ENCODE assay signal across 28 mouse cellular contexts in the genomic region with DNA sequence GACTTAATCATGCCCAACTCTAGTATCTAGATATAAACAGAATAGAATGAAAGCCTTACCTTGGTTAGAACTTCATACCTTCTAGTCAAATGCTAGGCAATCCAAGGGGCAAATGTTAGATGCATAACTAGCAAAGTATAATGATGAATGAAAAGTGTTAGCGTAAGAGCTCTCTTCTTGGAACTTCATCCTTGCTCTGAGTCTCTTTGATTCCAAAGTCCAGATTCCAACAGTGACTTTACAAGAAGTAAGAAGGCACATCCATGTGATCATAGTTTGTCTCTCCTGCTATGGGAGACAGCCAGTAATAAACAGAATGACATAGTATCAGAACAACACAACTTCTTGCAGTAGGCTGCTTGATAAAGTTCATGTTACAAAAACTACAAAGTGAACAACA.
"Had no signal": no experiment of that assay in that cellular context is flagged by ENCODE, and none has a peak within 500 bp of the region (broad histone marks: within the 10 kb centered on the region; RNA-seq: fewer than 3 reads in every experiment).

No protein-coding gene starts in this region.

- H3K9ac ChIP-seq: embryonic facial prominence, embryonic 12.5 days; embryonic facial prominence, embryonic 13.5 days; embryonic facial prominence, embryonic 15.5 days; forebrain, embryonic 12.5 days; forebrain, embryonic 13.5 days; forebrain, embryonic 15.5 days; forebrain, postnatal 0 days had no signal

- DNase-seq: cerebellum, adult 18-20 months; cerebellum, adult 2 months; cerebellum, adult 8-10 months; cerebellum, adult 9-10 months; cerebellum, adult 9-11 months; cerebellum, postnatal 10 days; cerebellum, postnatal 14 days; cerebellum, postnatal 25 days; cerebellum, postnatal 36 days; embryo, embryonic 11 days; forebrain, postnatal 0 days; gastrocnemius, adult 2 months; gastrocnemius, postnatal 10 days; gastrocnemius, postnatal 14 days; gastrocnemius, postnatal 25 days; gastrocnemius, postnatal 36 days; heart, adult 11 months had no signal

- H3K4me1 ChIP-seq: embryonic facial prominence, embryonic 10.5 days; embryonic facial prominence, embryonic 12.5 days; embryonic facial prominence, embryonic 13.5 days; embryonic facial prominence, embryonic 15.5 days; forebrain, embryonic 10.5 days; forebrain, embryonic 12.5 days; forebrain, embryonic 13.5 days; forebrain, embryonic 15.5 days had no signal

- H3K4me2 ChIP-seq: embryonic facial prominence, embryonic 12.5 days; embryonic facial prominence, embryonic 13.5 days; embryonic facial prominence, embryonic 15.5 days; forebrain, embryonic 12.5 days; forebrain, embryonic 13.5 days; forebrain, embryonic 15.5 days had no signal

- ATAC-seq: forebrain, embryonic 13.5 days; forebrain, embryonic 14.5 days; forebrain, embryonic 15.5 days; forebrain, embryonic 16.5 days; forebrain, postnatal 0 days had no signal

- H3K27ac ChIP-seq: embryonic facial prominence, embryonic 10.5 days; embryonic facial prominence, embryonic 12.5 days; embryonic facial prominence, embryonic 13.5 days; embryonic facial prominence, embryonic 15.5 days; forebrain, embryonic 10.5 days; forebrain, embryonic 12.5 days; forebrain, embryonic 13.5 days; forebrain, embryonic 15.5 days; gastrocnemius, adult 2 months had no signal

- H3K9me3 ChIP-seq: embryonic facial prominence, embryonic 10.5 days; embryonic facial prominence, embryonic 12.5 days; embryonic facial prominence, embryonic 13.5 days; embryonic facial prominence, embryonic 15.5 days; forebrain, embryonic 10.5 days; forebrain, embryonic 12.5 days; forebrain, embryonic 13.5 days; forebrain, embryonic 15.5 days had no signal

- H3K27me3 ChIP-seq: embryonic facial prominence, embryonic 12.5 days; embryonic facial prominence, embryonic 13.5 days; embryonic facial prominence, embryonic 15.5 days; forebrain, embryonic 12.5 days; forebrain, embryonic 13.5 days; forebrain, embryonic 15.5 days had no signal

- H3K36me3 ChIP-seq: embryonic facial prominence, embryonic 10.5 days; embryonic facial prominence, embryonic 12.5 days; embryonic facial prominence, embryonic 13.5 days; embryonic facial prominence, embryonic 15.5 days; forebrain, embryonic 10.5 days; forebrain, embryonic 12.5 days; forebrain, embryonic 15.5 days had no signal

- H3K4me3 ChIP-seq: embryonic facial prominence, embryonic 10.5 days; embryonic facial prominence, embryonic 12.5 days; embryonic facial prominence, embryonic 13.5 days; embryonic facial prominence, embryonic 15.5 days; erythroblast, embryonic 14.5 days; forebrain, embryonic 10.5 days; forebrain, embryonic 12.5 days; forebrain, embryonic 13.5 days; forebrain, embryonic 15.5 days; gastrocnemius, adult 2 months had no signal
